Mouse (Mus musculus): ENCODE results near the gene Senp5. TPM values are rescaled to one million over a fixed set of nuclear protein-coding genes. Genes with fewer than 3 reads are reported as not detected.

Gene Senp5
- polyA plus RNA-seq, 1 experiment from 2014 or later = 8.2 TPM

- Histone ChIP-seq H3K27me3 (replicated peaks; ENCODE audit: control insufficient read depth, insufficient read depth, low read length) (peaks cover 44% of the 10 kb centered on the region), H3K4me2 (ENCODE audit: low read depth, low read length) (peak overlapping the region; percentile 95), H3K9ac (ENCODE audit: low read depth, low read length) (peak overlapping the region; percentile 36; the same call in 1 of the 2 replicates), H3K4me3 (ENCODE audit: low read depth, low read length) (peak overlapping the region; percentile 35), H3K4me1 (ENCODE audit: control insufficient read depth, insufficient read depth, low read length) (0 out of 2 replicates have a peak, but pooled peaks cover 4% of the 10 kb centered on the region), H3K36me3 (ENCODE audit: control insufficient read depth, insufficient read depth, low read length) (no peaks in the 10 kb centered on the region), H3K27ac (replicated peaks; ENCODE audit: low read depth, low read length) (no peak overlapping the region), H3K9me3 (ENCODE audit: control insufficient read depth, low read length) (peaks cover 6% of the 10 kb centered on the region; the same call in 1 of the 2 replicates)
- ATAC-seq (ENCODE audit: low read depth) (no peak), DNase-seq (ENCODE audit: low spot score) (no peak)
- WGBS = 5% methylated on average over 33 of the region's 36 CpGs
These were observed 67.8 kb downstream of the Senp5 start for GRCm38 (mm10) chr16:31935091-31935979.

DNA sequence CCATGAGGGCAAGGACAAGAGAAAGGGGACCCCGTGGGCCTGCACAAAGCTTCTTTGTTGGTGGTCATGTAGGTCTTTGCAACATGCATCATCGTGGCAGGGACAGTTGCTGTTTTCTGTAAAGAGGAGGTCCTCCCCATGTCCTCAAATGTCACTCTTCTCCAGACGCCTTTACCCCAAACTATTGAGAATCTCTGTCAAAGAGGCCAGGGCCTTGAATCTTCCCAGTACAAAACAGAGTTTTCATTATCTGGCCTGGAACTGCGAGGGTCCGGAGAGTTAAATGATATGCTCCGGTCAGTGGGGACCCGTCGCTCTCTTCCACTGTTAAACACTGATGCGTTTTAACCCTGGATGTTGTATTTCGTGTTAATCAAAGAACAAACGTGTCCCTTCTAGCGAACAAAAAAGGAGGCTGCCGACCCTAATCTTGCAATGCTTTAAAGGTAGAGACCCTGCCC, 68.5 kb downstream of the Senp5 start:
- ATAC-seq (ENCODE audit: low read depth) = no peak
- peak overlapping the region; percentile 35 for H3K4me3 ChIP-seq (ENCODE audit: low read depth, low read length)
- H3K9me3 ChIP-seq (ENCODE audit: control insufficient read depth, low read length) = peaks cover 6% of the 10 kb centered on the region; the same call in 1 of the 2 replicates
- no peaks in the 10 kb centered on the region for H3K36me3 ChIP-seq (ENCODE audit: control insufficient read depth, insufficient read depth, low read length)
- H3K4me2 ChIP-seq (ENCODE audit: low read depth, low read length) = peak overlapping the region; percentile 95
- H3K27ac ChIP-seq (replicated peaks; ENCODE audit: low read depth, low read length) = no peak overlapping the region
- no peak for DNase-seq (ENCODE audit: low spot score)
- 0 out of 2 replicates have a peak, but pooled peaks cover 4% of the 10 kb centered on the region for H3K4me1 ChIP-seq (ENCODE audit: control insufficient read depth, insufficient read depth, low read length)
- peaks cover 44% of the 10 kb centered on the region for H3K27me3 ChIP-seq (replicated peaks; ENCODE audit: control insufficient read depth, insufficient read depth, low read length)
- WGBS = 18% methylated on average over 13 of the region's 13 CpGs
- H3K9ac ChIP-seq (ENCODE audit: low read depth, low read length) = no peak overlapping the region

DNA sequence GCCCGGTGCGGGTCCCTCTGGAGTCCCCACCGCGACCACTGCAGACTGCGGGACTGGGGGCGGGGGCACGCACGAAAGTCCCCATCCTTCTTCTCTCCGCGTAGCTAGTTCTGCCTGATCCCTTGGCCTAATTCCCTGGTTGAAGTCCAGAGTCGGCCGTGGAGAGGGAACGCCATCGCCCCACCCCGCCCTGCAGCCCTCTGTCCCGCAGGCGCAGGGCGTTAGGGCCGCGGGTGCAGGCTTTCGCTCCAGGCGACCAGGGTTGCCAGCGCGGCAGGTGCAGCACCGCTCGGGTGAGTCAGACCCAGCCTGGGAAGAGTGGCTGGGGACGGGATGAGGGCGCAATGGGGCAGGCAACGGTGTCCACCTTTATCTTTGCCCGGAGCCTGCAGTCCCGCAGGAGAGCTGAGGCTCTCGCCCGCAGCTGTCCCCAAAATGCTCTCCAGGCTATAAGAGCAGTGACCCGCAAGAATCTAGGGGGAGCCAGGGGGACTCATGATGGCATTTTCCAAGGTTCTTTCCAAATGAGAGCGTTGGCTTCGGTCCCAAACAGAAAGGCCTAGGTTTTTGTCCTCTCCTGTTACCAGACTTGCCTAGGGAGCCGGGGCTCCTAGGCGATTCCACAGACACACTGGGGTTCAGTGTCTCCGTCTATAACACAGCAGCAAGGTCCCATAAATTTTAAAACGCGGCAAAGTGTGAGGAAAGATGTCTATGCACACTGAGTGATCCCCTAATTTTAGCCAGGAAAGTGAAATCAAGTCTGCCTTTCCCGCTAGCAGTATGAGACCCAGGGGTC, 69.1 kb downstream of the Senp5 start, which contains the start of gene Pigz:
Gene Pigz, plus strand, starts transcription at position 101 of the 799 bp plus-strand sequence.
- Histone ChIP-seq H3K9me3 (ENCODE audit: control insufficient read depth, low read length) (peaks cover 6% of the 10 kb centered on the region; the same call in 1 of the 2 replicates), H3K9ac (ENCODE audit: low read depth, low read length) (peak within 1 kb of the TSS; percentile 65), H3K36me3 (ENCODE audit: control insufficient read depth, insufficient read depth, low read length) (no peaks in the 10 kb centered on the region), H3K4me3 (ENCODE audit: low read depth, low read length) (peak within 1 kb of the TSS; percentile 56), H3K27me3 (replicated peaks; ENCODE audit: control insufficient read depth, insufficient read depth, low read length) (peaks cover 44% of the 10 kb centered on the region), H3K4me2 (ENCODE audit: low read depth, low read length) (peak within 1 kb of the TSS; percentile 95), H3K27ac (replicated peaks; ENCODE audit: low read depth, low read length) (no peak within 1 kb of the TSS; the same call in 1 of the 2 replicates), H3K4me1 (ENCODE audit: control insufficient read depth, insufficient read depth, low read length) (0 out of 2 replicates have a peak, but pooled peaks cover 4% of the 10 kb centered on the region)
- DNase-seq (ENCODE audit: low spot score) (peak; percentile 26), ATAC-seq (ENCODE audit: low read depth) (peak; percentile 15; the same call in 1 of the 2 replicates)
- 8% methylated on average over 42 of the region's 42 CpGs for WGBS

- 2% methylated on average over 40 of the region's 50 CpGs for WGBS
- Histone ChIP-seq H3K4me1 (ENCODE audit: control insufficient read depth, insufficient read depth, low read length) (0 out of 2 replicates have a peak, but pooled peaks cover 4% of the 10 kb centered on the region), H3K4me3 (ENCODE audit: low read depth, low read length) (peak overlapping the region; percentile 56), H3K27me3 (replicated peaks; ENCODE audit: control insufficient read depth, insufficient read depth, low read length) (peaks cover 44% of the 10 kb centered on the region), H3K9me3 (ENCODE audit: control insufficient read depth, low read length) (peaks cover 6% of the 10 kb centered on the region; the same call in 1 of the 2 replicates), H3K27ac (replicated peaks; ENCODE audit: low read depth, low read length) (no peak overlapping the region; the same call in 1 of the 2 replicates), H3K9ac (ENCODE audit: low read depth, low read length) (peak overlapping the region; percentile 65), H3K4me2 (ENCODE audit: low read depth, low read length) (peak overlapping the region; percentile 95), H3K36me3 (ENCODE audit: control insufficient read depth, insufficient read depth, low read length) (no peaks in the 10 kb centered on the region)
- DNase-seq (ENCODE audit: low spot score) = peak; percentile 97
- peak; percentile 97 for ATAC-seq (ENCODE audit: low read depth)
These were observed 70.0 kb downstream of the Senp5 start for GRCm38 (mm10) chr16:31932840-31933697.

DNA sequence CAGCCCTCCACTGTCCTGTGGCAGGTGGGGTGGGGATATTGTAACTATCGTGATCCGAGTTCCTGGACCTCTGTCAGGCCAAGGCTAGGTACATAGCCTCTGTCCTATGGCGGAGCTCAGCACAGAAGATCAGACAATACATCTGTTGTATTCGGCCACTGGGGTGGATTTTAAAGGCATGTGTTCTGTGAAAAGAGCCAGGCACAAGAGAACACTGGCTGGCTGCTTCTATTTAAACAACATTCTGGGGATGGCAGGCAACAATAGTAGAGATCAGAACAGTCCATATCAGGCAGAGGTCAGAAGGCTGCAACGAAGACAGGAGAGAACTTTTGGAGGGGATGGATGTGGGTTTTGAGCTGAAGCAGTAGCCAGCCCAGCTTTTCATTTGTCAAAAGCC, 70.8 kb downstream of the Senp5 start:
- Histone ChIP-seq H3K27me3 (replicated peaks; ENCODE audit: control insufficient read depth, insufficient read depth, low read length) (peaks cover 44% of the 10 kb centered on the region), H3K4me2 (ENCODE audit: low read depth, low read length) (peak overlapping the region; percentile 95; the same call in 1 of the 2 replicates), H3K36me3 (ENCODE audit: control insufficient read depth, insufficient read depth, low read length) (no peaks in the 10 kb centered on the region), H3K27ac (replicated peaks; ENCODE audit: low read depth, low read length) (no peak overlapping the region), H3K9ac (ENCODE audit: low read depth, low read length) (no peak overlapping the region), H3K4me3 (ENCODE audit: low read depth, low read length) (no peak overlapping the region), H3K4me1 (ENCODE audit: control insufficient read depth, insufficient read depth, low read length) (0 out of 2 replicates have a peak, but pooled peaks cover 4% of the 10 kb centered on the region), H3K9me3 (ENCODE audit: control insufficient read depth, low read length) (peaks cover 6% of the 10 kb centered on the region; the same call in 1 of the 2 replicates)
- 59% methylated on average over 5 of the region's 5 CpGs for WGBS
- ATAC-seq (ENCODE audit: low read depth) (no peak), DNase-seq (ENCODE audit: low spot score) (no peak)

DNA sequence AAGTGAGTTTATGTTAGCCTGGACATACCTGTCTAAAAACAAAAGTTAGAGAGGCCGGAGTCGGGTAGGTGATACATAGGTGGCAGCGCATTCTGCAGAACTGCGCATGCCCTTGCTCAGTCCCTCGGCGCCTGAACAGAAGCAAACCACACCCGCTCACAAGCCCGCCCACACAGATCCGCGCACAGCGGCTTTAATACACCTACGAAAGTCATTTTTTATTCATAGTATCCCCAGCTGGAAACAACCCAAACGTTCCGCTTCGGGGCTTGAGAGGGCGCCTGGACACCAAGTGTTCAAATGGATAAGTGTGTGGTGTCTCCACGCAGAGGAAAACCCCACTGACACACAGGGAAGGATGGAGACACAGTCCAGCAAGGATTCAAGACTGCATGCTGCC, 71.8 kb downstream of the Senp5 start:
- Histone ChIP-seq H3K4me2 (ENCODE audit: low read depth, low read length) (no peak overlapping the region), H3K4me1 (ENCODE audit: control insufficient read depth, insufficient read depth, low read length) (0 out of 2 replicates have a peak, but pooled peaks cover 4% of the 10 kb centered on the region), H3K9me3 (ENCODE audit: control insufficient read depth, low read length) (0 out of 2 replicates have a peak, but pooled peaks cover under 1% of the 10 kb centered on the region), H3K27me3 (replicated peaks; ENCODE audit: control insufficient read depth, insufficient read depth, low read length) (peaks cover 42% of the 10 kb centered on the region), H3K36me3 (ENCODE audit: control insufficient read depth, insufficient read depth, low read length) (no peaks in the 10 kb centered on the region), H3K9ac (ENCODE audit: low read depth, low read length) (no peak overlapping the region), H3K27ac (replicated peaks; ENCODE audit: low read depth, low read length) (no peak overlapping the region), H3K4me3 (ENCODE audit: low read depth, low read length) (no peak overlapping the region)
- DNase-seq (ENCODE audit: low spot score) (no peak), ATAC-seq (ENCODE audit: low read depth) (no peak)
- 48% methylated on average over 17 of the region's 17 CpGs for WGBS

DNA sequence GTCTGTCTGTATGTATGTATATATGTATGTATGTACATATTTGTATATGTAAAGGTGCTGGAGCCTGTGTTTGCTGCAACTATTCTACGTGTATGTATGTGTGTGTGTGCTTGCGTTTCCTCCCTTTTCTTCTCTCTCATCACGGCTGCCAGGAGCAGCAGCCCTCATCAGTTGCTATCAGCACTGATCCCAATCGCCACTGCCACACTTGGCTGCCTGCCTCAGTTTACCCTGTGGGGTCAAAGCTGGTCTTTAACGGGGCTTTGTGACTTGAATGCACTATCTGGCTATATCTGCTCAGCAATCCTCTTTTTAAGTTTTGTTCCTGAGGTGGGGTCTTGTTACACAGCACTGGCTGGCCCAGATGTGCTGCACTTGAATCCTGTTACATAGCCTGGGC, 75.7 kb downstream of the Senp5 start:
- Histone ChIP-seq H3K36me3 (ENCODE audit: control insufficient read depth, insufficient read depth, low read length) (no peaks in the 10 kb centered on the region), H3K27me3 (replicated peaks; ENCODE audit: control insufficient read depth, insufficient read depth, low read length) (peaks cover 7% of the 10 kb centered on the region; the same call in 1 of the 2 replicates), H3K27ac (replicated peaks; ENCODE audit: low read depth, low read length) (no peak overlapping the region), H3K4me1 (ENCODE audit: control insufficient read depth, insufficient read depth, low read length) (no peaks in the 10 kb centered on the region), H3K4me2 (ENCODE audit: low read depth, low read length) (no peak overlapping the region), H3K4me3 (ENCODE audit: low read depth, low read length) (no peak overlapping the region), H3K9me3 (ENCODE audit: control insufficient read depth, low read length) (no peaks in the 10 kb centered on the region), H3K9ac (ENCODE audit: low read depth, low read length) (no peak overlapping the region)
- ATAC-seq (ENCODE audit: low read depth) (no peak), DNase-seq (ENCODE audit: low spot score) (no peak)
- WGBS = 81% methylated on average over 5 of the region's 5 CpGs

Data from embryonic facial prominence, embryonic 14.5 days (tissue).